Mouse (Mus musculus) thymus, postnatal 0 days (tissue): ENCODE results near the gene Zfp747. TPM values are rescaled to one million over a fixed set of nuclear protein-coding genes. Genes with fewer than 3 reads are reported as not detected.
"Not testable (repeated sequence)": the region's sequence is repeated elsewhere in the genome, so short reads cannot be mapped to it uniquely, and the experiment has no call there.

Experiments used
- DNase-seq: peaks from one replicate; pipeline ENCODE4 v3.0.0-alpha.2; 2015; ENCODE audit warnings: low spot score
- polyA plus RNA-seq: library from polyadenylated mRNA; unstranded; fragments of >200 nt; fragmentation: Nextera tagmentation; extraction: Ambion mirVana; gene quantifications from 2 replicates; pipeline ENCODE4 v1.2.1, GENCODE M21; 2015

Zfp747 gene
- 7.3 and 8.0 TPM in 2 replicates for polyA plus RNA-seq

GRCm38 (mm10) chr7:127375271-127376245 lies at the start of gene Zfp747:
TSS of gene Zfp747 (minus strand) at chr7:127376050.
- peak; percentile 95 for DNase-seq

GRCm38 (mm10) chr7:127425291-127425690 lies 49.4 kb upstream of the Zfp747 start:
- no peak for DNase-seq

- DNase-seq: no peak
Observed at GRCm38 (mm10) chr7:127422247-127422646, 46.4 kb upstream of the Zfp747 start.

GRCm38 (mm10) chr7:127421388-127422191 lies 45.7 kb upstream of the Zfp747 start, which contains the start of gene Zfp688:
TSS of gene Zfp688 (minus strand) at chr7:127422068.
- DNase-seq: peak; percentile 96

- DNase-seq: no peak
Observed at GRCm38 (mm10) chr7:127411418-127411817, 35.6 kb upstream of the Zfp747 start.

- peak; percentile 89 for DNase-seq
Observed at GRCm38 (mm10) chr7:127406002-127406987, 30.4 kb upstream of the Zfp747 start, which contains the start of gene Zfp764. TSS of gene Zfp764 (minus strand) at chr7:127406822.

GRCm38 (mm10) chr7:127404101-127404500 lies 28.3 kb upstream of the Zfp747 start:
- not testable (repeated sequence) for DNase-seq

GRCm38 (mm10) chr7:127402980-127403379 lies 27.1 kb upstream of the Zfp747 start:
- peak; percentile 3 for DNase-seq

GRCm38 (mm10) chr7:127400355-127400754 lies 24.5 kb upstream of the Zfp747 start:
- no peak for DNase-seq

- DNase-seq: no peak
Observed at GRCm38 (mm10) chr7:127393944-127394333, 18.1 kb upstream of the Zfp747 start.

- peak; percentile 95 for DNase-seq
Observed at GRCm38 (mm10) chr7:127393157-127393943, 17.5 kb upstream of the Zfp747 start, which contains the start of gene E430018J23Rik. TSS of gene E430018J23Rik (minus strand) at chr7:127393629.

GRCm38 (mm10) chr7:127392251-127392824 lies 16.5 kb upstream of the Zfp747 start:
- no peak for DNase-seq

GRCm38 (mm10) chr7:127391538-127391937 lies 15.7 kb upstream of the Zfp747 start:
- no peak for DNase-seq

GRCm38 (mm10) chr7:127390306-127390705 lies 14.5 kb upstream of the Zfp747 start:
- no peak for DNase-seq

- not testable (repeated sequence) for DNase-seq
Observed at GRCm38 (mm10) chr7:127388201-127388600, 12.4 kb upstream of the Zfp747 start.

- DNase-seq: peak; percentile 91
Observed at GRCm38 (mm10) chr7:127386641-127387392, 11.0 kb upstream of the Zfp747 start, which contains the start of gene 9130019O22Rik. TSS of gene 9130019O22Rik (minus strand) at chr7:127387166.

GRCm38 (mm10) chr7:127385560-127385959 lies 9.7 kb upstream of the Zfp747 start:
- DNase-seq: not testable (repeated sequence)

GRCm38 (mm10) chr7:127378310-127378921 lies 2.6 kb upstream of the Zfp747 start:
- no peak for DNase-seq
